Comparison of ENCODE assay signal across 22 mouse cellular contexts in the genomic region with DNA sequence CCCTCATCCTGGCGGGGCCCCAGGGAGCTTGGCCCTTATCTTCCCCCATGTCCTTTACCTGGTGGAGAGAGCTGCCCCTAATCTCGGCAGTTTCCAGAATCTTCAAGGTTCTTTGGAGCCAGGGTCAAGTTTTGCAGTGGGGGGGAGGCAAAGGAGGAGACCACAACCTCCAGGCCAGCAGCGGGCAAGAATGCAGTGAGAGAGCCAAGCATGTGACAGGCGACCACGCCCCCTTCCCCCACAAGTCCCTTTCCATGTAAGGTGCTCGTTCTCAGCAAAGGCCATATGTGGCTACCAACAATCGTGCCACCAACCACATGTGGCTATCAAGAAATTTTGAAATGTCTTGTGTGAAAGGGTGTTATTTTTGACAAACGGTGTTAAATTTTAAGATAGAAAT. TPM values are rescaled to one million over a fixed set of nuclear protein-coding genes. Genes with fewer than 3 reads are reported as not detected.
DNase-seq lines count a peak whose midpoint lies in the region; ATAC-seq and TF ChIP-seq lines count a peak whose summit lies in the region.
"Had no signal": no experiment of that assay in that cellular context is flagged by ENCODE, and none has a peak within 500 bp of the region (broad histone marks: within the 10 kb centered on the region; RNA-seq: fewer than 3 reads in every experiment).

No protein-coding gene starts in this region.

- no peaks in the 10 kb centered on the region for H3K9me3 ChIP-seq in kidney, embryonic 16.5 days (ENCODE audit: low read length)
- H3K9me3 ChIP-seq in stomach, postnatal 0 days (ENCODE audit: control insufficient read depth, low read length): no peaks in the 10 kb centered on the region
- H3K9me3 ChIP-seq: embryonic facial prominence, embryonic 10.5 days; heart, embryonic 15.5 days; hindbrain, embryonic 13.5 days had no signal

- TF ChIP-seq CTCF in stomach, postnatal 0 days (IDR thresholded peaks at IDR 0.05; ENCODE audit: low read depth): no peak

- no peaks in the 10 kb centered on the region for H3K36me3 ChIP-seq in kidney, embryonic 16.5 days (ENCODE audit: insufficient read depth, low read length)
- no peaks in the 10 kb centered on the region for H3K36me3 ChIP-seq in stomach, postnatal 0 days (ENCODE audit: control insufficient read depth, insufficient read depth, low read length)
- H3K36me3 ChIP-seq: embryonic facial prominence, embryonic 10.5 days; heart, embryonic 15.5 days; hindbrain, embryonic 13.5 days had no signal

- WGBS in kidney, embryonic 16.5 days: 73% methylated on average over 8 of the region's 8 CpGs
- WGBS in stomach, postnatal 0 days: 66% methylated on average over 8 of the region's 8 CpGs

- no peak overlapping the region for H3K4me3 ChIP-seq in kidney, embryonic 16.5 days (ENCODE audit: low read length)
- H3K4me3 ChIP-seq in stomach, postnatal 0 days (ENCODE audit: low read depth, low read length): no peak overlapping the region
- H3K4me3 ChIP-seq: embryonic facial prominence, embryonic 10.5 days; heart, embryonic 15.5 days; hindbrain, embryonic 13.5 days had no signal

- H3K27me3 ChIP-seq in kidney, embryonic 16.5 days (ENCODE audit: insufficient read depth, low read length): no peaks in the 10 kb centered on the region
- H3K27me3 ChIP-seq in stomach, postnatal 0 days (ENCODE audit: control insufficient read depth, insufficient read depth, low read length): no peaks in the 10 kb centered on the region

- intact Hi-C loops in left cerebral cortex, postnatal 36 days (cut with DNase I): no loop called here

- H3K4me2 ChIP-seq in kidney, embryonic 16.5 days (replicated peaks; ENCODE audit: low read depth, low read length): no peak overlapping the region
- H3K4me2 ChIP-seq in stomach, postnatal 0 days (replicated peaks; ENCODE audit: low read depth): no peak overlapping the region
- H3K4me2 ChIP-seq: heart, embryonic 11.5 days; heart, embryonic 15.5 days; hindbrain, embryonic 13.5 days had no signal

- no peak for TF ChIP-seq EP300 in stomach, postnatal 0 days (optimal IDR thresholded peaks at IDR 0.05)

- DNase-seq in kidney, adult 18-20 months: peak; percentile 50
- peak; percentile 43 for DNase-seq in R1 (ENCODE audit: low read depth, low spot score)
- peak; percentile 53 for DNase-seq in kidney, postnatal 10 days
- DNase-seq in stomach, postnatal 0 days (ENCODE audit: low spot score): peak; percentile 37
- no peak for DNase-seq in adrenal gland, postnatal 10 days
- no peak for DNase-seq in left cerebral cortex, postnatal 36 days (ENCODE audit: low spot score in 2 of 2)
- DNase-seq: adrenal gland, adult 2 months; adrenal gland, postnatal 36 days; cerebellum, adult 2 months; cerebellum, postnatal 10 days; gastrocnemius, postnatal 10 days; heart, adult 18-20 months; heart, postnatal 14 days had no signal

- H3K27ac ChIP-seq in kidney, embryonic 16.5 days (ENCODE audit: low read length): no peak overlapping the region
- no peak overlapping the region for H3K27ac ChIP-seq in stomach, postnatal 0 days (replicated peaks)
- H3K27ac ChIP-seq: embryonic facial prominence, embryonic 10.5 days; heart, embryonic 15.5 days; hindbrain, embryonic 13.5 days; hindbrain, postnatal 0 days had no signal

- H3K9ac ChIP-seq in kidney, embryonic 16.5 days (replicated peaks; ENCODE audit: low read length): no peak overlapping the region
- H3K9ac ChIP-seq in stomach, postnatal 0 days (ENCODE audit: low read length): no peak overlapping the region
- H3K9ac ChIP-seq: heart, embryonic 15.5 days; hindbrain, embryonic 13.5 days had no signal

- H3K4me1 ChIP-seq in kidney, embryonic 16.5 days (ENCODE audit: insufficient read depth, low read length): peaks cover 16% of the 10 kb centered on the region
- H3K4me1 ChIP-seq in stomach, postnatal 0 days (replicated peaks; ENCODE audit: control insufficient read depth, insufficient read depth): no peaks in the 10 kb centered on the region

- ATAC-seq in kidney, embryonic 16.5 days (ENCODE audit: low FRiP score, low TSS enrichment): no peak
- no peak for ATAC-seq in stomach, postnatal 0 days (ENCODE audit: low FRiP score, low TSS enrichment)
- ATAC-seq: forebrain, embryonic 14.5 days; hindbrain, postnatal 0 days had no signal

RNA-seq across cellular contexts. Expression of gene Hnf1a, which starts 2.2 kb away (rescaled TPM):
- 12.6 and 15.4 TPM in 2 replicates for polyA plus RNA-seq in kidney, embryonic 16.5 days (2015; fragmentation: Nextera tagmentation; extraction: Ambion mirVana)
- polyA plus RNA-seq in stomach, postnatal 0 days (2015; fragmentation: Nextera tagmentation; extraction: Ambion mirVana): 5.4 and 5.7 TPM in 2 replicates
- 1 to 10 TPM; 1.7 to 3.3 TPM for total RNA-seq in adrenal gland, postnatal 10 days (2021)
- total RNA-seq in left cerebral cortex, postnatal 36 days (2021): not detected
- total RNA-seq: gastrocnemius, postnatal 10 days; gastrocnemius, postnatal 4 days; heart, adult 18-20 months; hematopoietic stem cell, adult 5-6 weeks; hindbrain, postnatal 0 days had no signal
- polyA plus RNA-seq: forebrain, embryonic 14.5 days; heart, embryonic 11.5 days; hindbrain, embryonic 13.5 days had no signal

RNA-seq across cellular contexts. Expression of gene 2210016L21Rik, which starts 31.2 kb away (rescaled TPM):
- 55.7 and 63.3 TPM in 2 replicates for polyA plus RNA-seq in kidney, embryonic 16.5 days (2015; fragmentation: Nextera tagmentation; extraction: Ambion mirVana)
- polyA plus RNA-seq in stomach, postnatal 0 days (2015; fragmentation: Nextera tagmentation; extraction: Ambion mirVana): 39.2 and 49.8 TPM in 2 replicates
- 10 to 100 TPM; 34.3 to 35.8 TPM for total RNA-seq in adrenal gland, postnatal 10 days (2021)
- 100 to 1,000 TPM; 203 to 243 TPM for total RNA-seq in left cerebral cortex, postnatal 36 days (2021)

RNA-seq across cellular contexts. Expression of gene Sppl3, which starts 37.8 kb away (rescaled TPM):
- polyA plus RNA-seq in kidney, embryonic 16.5 days (2015; fragmentation: Nextera tagmentation; extraction: Ambion mirVana): 12.3 and 13.6 TPM in 2 replicates
- 25.2 and 39.8 TPM in 2 replicates for polyA plus RNA-seq in stomach, postnatal 0 days (2015; fragmentation: Nextera tagmentation; extraction: Ambion mirVana)
- 10 to 100 TPM; 54.7 to 63.1 TPM for total RNA-seq in adrenal gland, postnatal 10 days (2021)
- 10 to 100 TPM; 87.1 to 96.8 TPM for total RNA-seq in left cerebral cortex, postnatal 36 days (2021)

RNA-seq across cellular contexts. Expression of gene Oasl1, which starts 50.1 kb away (rescaled TPM):
- polyA plus RNA-seq in kidney, embryonic 16.5 days (2015; fragmentation: Nextera tagmentation; extraction: Ambion mirVana): 1.5 and 2.1 TPM in 2 replicates
- 14.1 and 14.6 TPM in 2 replicates for polyA plus RNA-seq in stomach, postnatal 0 days (2015; fragmentation: Nextera tagmentation; extraction: Ambion mirVana)
- total RNA-seq in adrenal gland, postnatal 10 days (2021): 1 to 10 TPM in 1 of 2 experiments, under 1 TPM in 1; 0.70 to 1.5 TPM
- total RNA-seq in left cerebral cortex, postnatal 36 days (2021): not detected
- total RNA-seq: gastrocnemius, postnatal 10 days had no signal
- polyA plus RNA-seq: embryonic facial prominence, embryonic 10.5 days had no signal

Comparison
In these comparisons a context has a peak if more than half of its experiments do, and no peak if none do; other contexts are left out.
1. DNase-seq: peak in kidney, adult 18-20 months (single experiment), R1 (single experiment), kidney, postnatal 10 days (single experiment) and stomach, postnatal 0 days (single experiment); none in adrenal gland, postnatal 10 days (single experiment) and left cerebral cortex, postnatal 36 days (0 of 2).
2. RNA of gene 2210016L21Rik, which starts 31.2 kb away (total RNA-seq): 203 to 243 TPM in left cerebral cortex, postnatal 36 days; 34.3 to 35.8 TPM in adrenal gland, postnatal 10 days; every median in the first group is over 4 times any median in the second.